ENCODE assay signal across 8 mouse cellular contexts in genomic region chr4:72384901-72385264, GRCm38 (mm10).
A peak's percentile ranks its signal among the peaks of the same experiment; 100 is the strongest.
DNase-seq lines count a peak whose midpoint lies in the region; ATAC-seq lines count a peak whose summit lies in the region.

No protein-coding gene starts in this region.

- 0 out of 2 replicates have a peak, but pooled peaks cover 3% of the 10 kb centered on the region for H3K4me1 ChIP-seq in kidney, embryonic 14.5 days (ENCODE audit: control insufficient read depth, insufficient read depth, low read length)
- H3K4me1 ChIP-seq in hindbrain, embryonic 11.5 days (replicated peaks; ENCODE audit: control insufficient read depth, insufficient read depth, low read length) = no peaks in the 10 kb centered on the region
- H3K4me1 ChIP-seq in midbrain, embryonic 16.5 days (ENCODE audit: control insufficient read depth, insufficient read depth, low read length) = peaks cover 30% of the 10 kb centered on the region

- no peak overlapping the region for H3K4me3 ChIP-seq in kidney, embryonic 14.5 days (ENCODE audit: low read length)
- H3K4me3 ChIP-seq in hindbrain, embryonic 11.5 days (ENCODE audit: low read depth, low read length) = no peak overlapping the region
- H3K4me3 ChIP-seq in midbrain, embryonic 16.5 days (ENCODE audit: low read depth, low read length) = no peak overlapping the region

- no peaks in the 10 kb centered on the region for H3K27me3 ChIP-seq in kidney, embryonic 14.5 days (ENCODE audit: control insufficient read depth, insufficient read depth, low read length)
- H3K27me3 ChIP-seq in hindbrain, embryonic 11.5 days (ENCODE audit: control insufficient read depth, insufficient read depth, low read length) = no peaks in the 10 kb centered on the region; the same call in 1 of the 2 replicates
- no peaks in the 10 kb centered on the region for H3K27me3 ChIP-seq in midbrain, embryonic 16.5 days (ENCODE audit: control insufficient read depth, insufficient read depth, low read depth, low read length)

- H3K9me3 ChIP-seq in kidney, embryonic 14.5 days (ENCODE audit: control insufficient read depth, low read length) = no peaks in the 10 kb centered on the region
- H3K9me3 ChIP-seq in hindbrain, embryonic 11.5 days (ENCODE audit: control insufficient read depth, low read length) = no peaks in the 10 kb centered on the region
- no peaks in the 10 kb centered on the region for H3K9me3 ChIP-seq in midbrain, embryonic 16.5 days (replicated peaks; ENCODE audit: control insufficient read depth, low read length, poor library complexity, severe bottlenecking)

- ATAC-seq in kidney, embryonic 14.5 days (ENCODE audit: low FRiP score, low TSS enrichment) = no peak
- ATAC-seq in hindbrain, embryonic 11.5 days (ENCODE audit: low FRiP score) = peak; percentile 85
- peak; percentile 83 for ATAC-seq in midbrain, embryonic 16.5 days
- no peak for ATAC-seq in megakaryocyte, adult 5-6 weeks (ENCODE audit: poor library complexity, severe bottlenecking)

- peak; percentile 66 for DNase-seq in kidney, postnatal 10 days
- DNase-seq in frontal cortex, adult 2 months (ENCODE audit: extremely low spot score in 1 of 2, low spot score in 1 of 2) = peak; percentile 73 to 81
- DNase-seq in hindbrain, embryonic 11.5 days (ENCODE audit: low spot score) = peak; percentile 58
- peak; percentile 65 to 75 for DNase-seq in left cerebral cortex, postnatal 14 days (ENCODE audit: low spot score in 2 of 2)
- no peak for DNase-seq in ovary, adult 18-20 months (ENCODE audit: low spot score)

- no peak overlapping the region for H3K27ac ChIP-seq in kidney, embryonic 14.5 days (ENCODE audit: low read depth, low read length)
- no peak overlapping the region for H3K27ac ChIP-seq in hindbrain, embryonic 11.5 days (ENCODE audit: low read depth, low read length)
- H3K27ac ChIP-seq in midbrain, embryonic 16.5 days (ENCODE audit: low read length) = no peak overlapping the region

- H3K36me3 ChIP-seq in kidney, embryonic 14.5 days (ENCODE audit: control insufficient read depth, insufficient read depth, low read length) = no peaks in the 10 kb centered on the region
- no peaks in the 10 kb centered on the region for H3K36me3 ChIP-seq in hindbrain, embryonic 11.5 days (ENCODE audit: control insufficient read depth, insufficient read depth, low read length)
- no peaks in the 10 kb centered on the region for H3K36me3 ChIP-seq in midbrain, embryonic 16.5 days (ENCODE audit: control insufficient read depth, insufficient read depth, low read length)

- intact Hi-C loops in left cerebral cortex, postnatal 14 days (cut with DNase I) = loop anchor here (10.0 kb wide), 1 partner anchor 180 kb away; the partner anchor contains the start of gene Tle1

- 76% methylated on average over 12 of the region's 12 CpGs for WGBS in kidney, embryonic 14.5 days
- WGBS in hindbrain, embryonic 11.5 days = 36% methylated on average over 12 of the region's 12 CpGs
- 11% methylated on average over 12 of the region's 12 CpGs for WGBS in midbrain, embryonic 16.5 days

- no peak overlapping the region for H3K9ac ChIP-seq in kidney, embryonic 14.5 days (ENCODE audit: low read depth, low read length)
- H3K9ac ChIP-seq in hindbrain, embryonic 11.5 days (ENCODE audit: low read depth, low read length) = no peak overlapping the region
- no peak overlapping the region for H3K9ac ChIP-seq in midbrain, embryonic 16.5 days (ENCODE audit: low read depth, low read length)

- no peak overlapping the region for H3K4me2 ChIP-seq in kidney, embryonic 14.5 days (replicated peaks; ENCODE audit: low read depth, low read length)
- no peak overlapping the region for H3K4me2 ChIP-seq in hindbrain, embryonic 11.5 days (replicated peaks; ENCODE audit: low read depth, low read length)
- H3K4me2 ChIP-seq in midbrain, embryonic 16.5 days (ENCODE audit: low read length) = peak overlapping the region; percentile 30

Comparison
In these comparisons a context has a peak if more than half of its experiments do, and no peak if none do; other contexts are left out.
1. ATAC-seq: peak in hindbrain, embryonic 11.5 days (single experiment) and midbrain, embryonic 16.5 days (single experiment); none in kidney, embryonic 14.5 days (single experiment) and megakaryocyte, adult 5-6 weeks (single experiment).